Mouse (Mus musculus) myocyte (in vitro differentiated cells): ENCODE results near the gene Prss38. TPM values are rescaled to one million over a fixed set of nuclear protein-coding genes. Genes with fewer than 3 reads are reported as not detected.

Source experiments
- H3K27me3 ChIP-seq: one replicate; pipeline ENCODE4 v1.6.1; 2011; ENCODE audit not compliant: control insufficient read depth, insufficient read depth, insufficient read length
- H3K36me3 ChIP-seq: one replicate; pipeline ENCODE4 v1.6.1; 2011; ENCODE audit not compliant: control insufficient read depth, insufficient read depth
- H3K4me2 ChIP-seq: one replicate; pipeline ENCODE4 v1.6.1; 2011; ENCODE audit warnings: low read depth, control low read depth
- H3K4me3 ChIP-seq: one replicate; pipeline ENCODE4 v1.5.1; 2011; ENCODE audit warnings: mild to moderate bottlenecking, control low read depth, moderate library complexity
- H3K79me2 ChIP-seq: one replicate; pipeline ENCODE4 v1.6.1; 2011; ENCODE audit not compliant: control insufficient read depth, insufficient read depth
- H3ac ChIP-seq: one replicate; pipeline ENCODE4 v1.6.1; 2011; ENCODE audit not compliant: control insufficient read depth, insufficient read length
- CEBPB ChIP-seq: IDR thresholded peaks from 2 replicates; pipeline ENCODE4 v1.6.1; 2011; ENCODE audit warnings: mild to moderate bottlenecking, moderate library complexity; ENCODE audit not compliant: poor library complexity, insufficient read depth, severe bottlenecking
- E2F4 ChIP-seq: IDR thresholded peaks from one replicate; pipeline ENCODE4 v1.6.1; 2011; ENCODE audit warnings: mild to moderate bottlenecking, control low read depth, moderate library complexity; ENCODE audit not compliant: insufficient read depth
- MAX ChIP-seq: IDR thresholded peaks from one replicate; pipeline ENCODE4 v1.6.1; 2011; ENCODE audit warnings: low read depth, mild to moderate bottlenecking, control low read depth
- MYOD1 ChIP-seq, 3 experiments: IDR thresholded peaks; one replicate each; pipeline ENCODE4 v1.6.1; 2011; ENCODE audit warnings: control low read depth in 2 of 3, low read depth in 2 of 3, mild to moderate bottlenecking in 2 of 3, moderate library complexity in 1 of 3; ENCODE audit not compliant: insufficient read length in 2 of 3, control insufficient read depth in 1 of 3
- MYOG ChIP-seq, 3 experiments: IDR thresholded peaks; one replicate each; pipeline ENCODE4 v1.6.1; 2011; ENCODE audit warnings: control low read depth in 2 of 3, low read depth in 2 of 3, mild to moderate bottlenecking in 2 of 3; ENCODE audit not compliant: insufficient read length in 2 of 3, control insufficient read depth in 1 of 3, insufficient read depth in 1 of 3
- POLR2A ChIP-seq: IDR thresholded peaks from one replicate; pipeline ENCODE4 v1.6.1; 2011; ENCODE audit warnings: low read depth, mild to moderate bottlenecking, control low read depth, moderate library complexity; ENCODE audit not compliant: insufficient read length
- POLR2AphosphoS2 ChIP-seq: IDR thresholded peaks from one replicate; pipeline ENCODE4 v1.6.1; 2011; ENCODE audit warnings: low read depth, control low read depth; ENCODE audit not compliant: insufficient read length
- REST ChIP-seq: IDR thresholded peaks from one replicate; pipeline ENCODE4 v1.6.1; 2011; ENCODE audit warnings: mild to moderate bottlenecking, control low read depth, moderate library complexity; ENCODE audit not compliant: insufficient read depth, insufficient read length
- SRF ChIP-seq: IDR thresholded peaks from one replicate; pipeline ENCODE4 v1.6.1; 2011; ENCODE audit warnings: low read depth; ENCODE audit not compliant: control insufficient read depth, insufficient read length
- TCF12 ChIP-seq: IDR thresholded peaks from one replicate; pipeline ENCODE4 v1.6.1; 2011; ENCODE audit warnings: mild to moderate bottlenecking, control low read depth; ENCODE audit not compliant: poor library complexity, insufficient read depth, severe bottlenecking
- TCF3 ChIP-seq: IDR thresholded peaks from one replicate; pipeline ENCODE4 v1.6.1; 2011; ENCODE audit warnings: low read depth, control low read depth; ENCODE audit not compliant: insufficient read length
- USF1 ChIP-seq: IDR thresholded peaks from one replicate; pipeline ENCODE4 v1.6.1; 2011; ENCODE audit warnings: low read depth, mild to moderate bottlenecking, control low read depth, moderate library complexity
- polyA plus RNA-seq: library from polyadenylated mRNA; unstranded; fragments of >200 nt; fragmentation: generic; extraction: Trizol; gene quantifications from one replicate; pipeline ENCODE4 v1.2.1, GENCODE M21; 2012; ENCODE audit warnings: missing spikeins

Gene Prss38
- polyA plus RNA-seq, 1 experiment, result not detected

GRCm38 (mm10) chr11:59392300-59392699 lies 16.8 kb upstream of the Prss38 start:
- Histone ChIP-seq H3K79me2 (no peaks in the 10 kb centered on the region), H3K27me3 (no peaks in the 10 kb centered on the region), H3K36me3 (no peaks in the 10 kb centered on the region), H3K4me2 (peak overlapping the region; percentile 27), H3K4me3 (no peak overlapping the region), H3ac (no peak overlapping the region)
- TF ChIP-seq USF1 (peak; percentile 69), E2F4 (no peak), POLR2AphosphoS2 (peak; percentile 44)

GRCm38 (mm10) chr11:59390470-59390869 lies 15.0 kb upstream of the Prss38 start:
- no peak overlapping the region for H3ac ChIP-seq
- TF ChIP-seq TCF3, result no peak
- no peak for TF ChIP-seq REST
- TF ChIP-seq TCF12, result no peak
- no peak for TF ChIP-seq MYOG (IDR thresholded peaks at IDR 0.05; ENCODE audit: control insufficient read depth in 1 of 3, insufficient read depth in 1 of 3, insufficient read length in 2 of 3, low read depth in 2 of 3)
- TF ChIP-seq USF1, result no peak
- TF ChIP-seq POLR2A, result no peak
- TF ChIP-seq CEBPB, result no peak
- no peak for TF ChIP-seq MYOD1 (IDR thresholded peaks at IDR 0.05; ENCODE audit: control insufficient read depth in 1 of 3, insufficient read length in 2 of 3, low read depth in 2 of 3)
- no peaks in the 10 kb centered on the region for H3K36me3 ChIP-seq
- H3K27me3 ChIP-seq, result no peaks in the 10 kb centered on the region
- H3K4me3 ChIP-seq, result no peak overlapping the region
- no peaks in the 10 kb centered on the region for H3K79me2 ChIP-seq
- H3K4me2 ChIP-seq, result no peak overlapping the region

- no peak overlapping the region for H3ac ChIP-seq
- H3K4me2 ChIP-seq, result no peak overlapping the region
- H3K4me3 ChIP-seq, result no peak overlapping the region
- no peaks in the 10 kb centered on the region for H3K36me3 ChIP-seq
- TF ChIP-seq REST (no peak), MYOD1 (IDR thresholded peaks at IDR 0.05; ENCODE audit: control insufficient read depth in 1 of 3, insufficient read length in 2 of 3, low read depth in 2 of 3) (no peak), CEBPB (no peak), TCF3 (no peak), SRF (no peak), USF1 (no peak), POLR2A (no peak), POLR2AphosphoS2 (no peak), E2F4 (no peak), MYOG (IDR thresholded peaks at IDR 0.05; ENCODE audit: control insufficient read depth in 1 of 3, insufficient read depth in 1 of 3, insufficient read length in 2 of 3, low read depth in 2 of 3) (no peak), TCF12 (no peak), MAX (no peak)
- H3K27me3 ChIP-seq, result no peaks in the 10 kb centered on the region
- H3K79me2 ChIP-seq, result no peaks in the 10 kb centered on the region
These were observed 14.2 kb upstream of the Prss38 start for GRCm38 (mm10) chr11:59389617-59390016.

GRCm38 (mm10) chr11:59388806-59389205 lies 13.3 kb upstream of the Prss38 start:
- Histone ChIP-seq H3K79me2 (no peaks in the 10 kb centered on the region), H3K27me3 (no peaks in the 10 kb centered on the region), H3K36me3 (no peaks in the 10 kb centered on the region), H3K4me3 (no peak overlapping the region), H3ac (no peak overlapping the region), H3K4me2 (no peak overlapping the region)
- no peak for TF ChIP-seq POLR2AphosphoS2
- no peak for TF ChIP-seq POLR2A
- no peak for TF ChIP-seq SRF

- Histone ChIP-seq H3K4me2 (no peak overlapping the region), H3K36me3 (no peaks in the 10 kb centered on the region), H3K27me3 (no peaks in the 10 kb centered on the region), H3ac (no peak overlapping the region), H3K4me3 (no peak overlapping the region), H3K79me2 (no peaks in the 10 kb centered on the region)
- TF ChIP-seq TCF3 (no peak), POLR2AphosphoS2 (no peak), CEBPB (no peak), REST (no peak), TCF12 (no peak), SRF (no peak), MAX (no peak), E2F4 (no peak), MYOG (IDR thresholded peaks at IDR 0.05; ENCODE audit: control insufficient read depth in 1 of 3, insufficient read depth in 1 of 3, insufficient read length in 2 of 3, low read depth in 2 of 3) (no peak), MYOD1 (IDR thresholded peaks at IDR 0.05; ENCODE audit: control insufficient read depth in 1 of 3, insufficient read length in 2 of 3, low read depth in 2 of 3) (no peak), USF1 (no peak), POLR2A (no peak)
These were observed 12.0 kb upstream of the Prss38 start for GRCm38 (mm10) chr11:59387471-59387870.

GRCm38 (mm10) chr11:59385123-59385522 lies 9.7 kb upstream of the Prss38 start:
- H3ac ChIP-seq, result no peak overlapping the region
- H3K79me2 ChIP-seq, result no peaks in the 10 kb centered on the region
- H3K27me3 ChIP-seq, result no peaks in the 10 kb centered on the region
- H3K36me3 ChIP-seq, result no peaks in the 10 kb centered on the region
- peak overlapping the region; percentile 34 for H3K4me2 ChIP-seq
- TF ChIP-seq MYOG (IDR thresholded peaks at IDR 0.05; ENCODE audit: control insufficient read depth in 1 of 3, insufficient read depth in 1 of 3, insufficient read length in 2 of 3, low read depth in 2 of 3), result peak in 1 of 3 experiments; percentile 53
- TF ChIP-seq POLR2A, result no peak
- H3K4me3 ChIP-seq, result no peak overlapping the region
